Mouse (Mus musculus) liver, adult 2 months (tissue): Measurements from ENCODE around the gene Kcng4. TPM values are rescaled to one million over a fixed set of nuclear protein-coding genes. Genes with fewer than 3 reads are reported as not detected.

Experiments
- DNase-seq: peaks from one replicate; pipeline ENCODE4 v3.0.0-alpha.2; 2011; ENCODE audit warnings: low read depth, low spot score; ENCODE audit errors: extremely low read depth
- H3K27ac ChIP-seq: fragments of 200-500 bp; replicated peaks from 2 replicates; pipeline ENCODE4 v1.5.1; 2012; ENCODE audit warnings: low read depth, mild to moderate bottlenecking, control low read depth, inconsistent platforms, low read length; ENCODE audit not compliant: insufficient read depth
- H3K27me3 ChIP-seq: fragments of 200-500 bp; 2 replicates; pipeline ENCODE4 v1.6.1; 2012; ENCODE audit warnings: mild to moderate bottlenecking, moderate library complexity, low read length, inconsistent platforms; ENCODE audit not compliant: control insufficient read depth, insufficient read depth
- H3K36me3 ChIP-seq: fragments of 200-500 bp; 2 replicates; pipeline ENCODE4 v1.6.1; 2012; ENCODE audit warnings: low read length, inconsistent platforms; ENCODE audit not compliant: control insufficient read depth, insufficient read depth
- H3K4me1 ChIP-seq: fragments of 200-500 bp; 2 replicates; pipeline ENCODE4 v1.6.1; 2011; ENCODE audit warnings: low read length; ENCODE audit not compliant: control insufficient read depth, insufficient read depth
- H3K4me3 ChIP-seq: fragments of 200-500 bp; 2 replicates; pipeline ENCODE4 v1.5.1; 2011; ENCODE audit warnings: low read depth, mild to moderate bottlenecking, control low read depth, low read length, moderate library complexity; ENCODE audit not compliant: insufficient read depth
- H3K79me2 ChIP-seq: fragments of 200-500 bp; 2 replicates; pipeline ENCODE4 v1.6.1; 2012; ENCODE audit warnings: inconsistent platforms, mild to moderate bottlenecking, low read length, moderate library complexity; ENCODE audit not compliant: control insufficient read depth, insufficient read depth
- H3K9ac ChIP-seq: fragments of 200-500 bp; 2 replicates; pipeline ENCODE4 v1.6.1; 2012; ENCODE audit warnings: low read depth, mild to moderate bottlenecking, control low read depth, inconsistent platforms, low read length
- CTCF ChIP-seq: fragments of 200-500 bp; IDR thresholded peaks from 2 replicates; pipeline ENCODE4 v1.5.1; 2011; ENCODE audit warnings: low read depth, low read length, control low read depth
- POLR2A ChIP-seq: fragments of 200-500 bp; IDR thresholded peaks from 2 replicates; pipeline ENCODE4 v1.6.1; 2011; ENCODE audit warnings: low read length, control low read depth; ENCODE audit not compliant: insufficient read depth; ENCODE audit errors: extremely low read depth
- WGBS: fragments of 180-500 bp; shearing (Covaris S2); methylation state at CpG from one replicate; pipeline ENCODE4 v1.1.7; 2018; 5-methylcytosine and 5-hydroxymethylcytosine counted together
- polyA plus RNA-seq: library from polyadenylated mRNA; depleted of rRNA; stranded (reverse); fragments of >200 nt; gene quantifications from 2 replicates; pipeline ENCODE4 v1.2.3, GENCODE M21; 2012
- total RNA-seq: library from RNA; depleted of rRNA; stranded (reverse); fragments of >200 nt; gene quantifications from 2 replicates; pipeline ENCODE4 v1.2.3, GENCODE M21; 2014

Kcng4 gene
- total and polyA plus RNA-seq, 2 experiments = under 0.01 TPM; not detected in 1

GRCm38 (mm10) chr8:119604996-119605395 is 30.5 kb downstream of the Kcng4 start, which contains the start of gene Taf1c:
Gene Taf1c (minus strand): TSS chr8:119605222.
- H3K36me3 ChIP-seq = no peaks in the 10 kb centered on the region
- H3K4me1 ChIP-seq = peaks cover 6% of the 10 kb centered on the region
- TF ChIP-seq CTCF (peak; percentile 89), POLR2A (0 out of 2 replicates have a peak, but pooled peaks have one; percentile 23)
- H3K27me3 ChIP-seq = no peaks in the 10 kb centered on the region
- H3K9ac ChIP-seq = peak within 1 kb of the TSS; percentile 72
- no peaks in the 10 kb centered on the region for H3K79me2 ChIP-seq
- under 1% methylated on average over 23 of the region's 23 CpGs for WGBS
- H3K27ac ChIP-seq = peak within 1 kb of the TSS; percentile 35
- peak; percentile 93 for DNase-seq
- peak within 1 kb of the TSS; percentile 69 for H3K4me3 ChIP-seq

DNA sequence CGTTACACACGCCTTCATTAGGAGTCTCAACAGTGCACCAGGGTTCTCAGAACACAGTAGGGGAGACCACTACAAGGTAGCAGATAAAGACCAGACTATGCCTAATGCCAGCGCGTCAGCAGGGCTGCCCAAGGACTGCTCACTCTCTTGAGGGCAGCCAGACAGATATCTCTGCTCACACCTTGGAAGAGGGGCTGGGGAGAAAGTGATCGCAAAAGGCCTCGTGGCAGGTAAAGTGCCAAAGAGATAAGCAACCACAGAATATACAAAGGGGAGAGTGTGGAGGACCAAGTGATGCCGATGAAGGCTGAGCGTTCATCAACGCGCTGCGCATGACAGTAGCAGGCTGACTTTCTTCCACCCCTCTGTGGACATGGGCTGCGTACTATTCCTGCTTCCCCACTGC is 31.1 kb downstream of the Kcng4 start:
- H3K4me1 ChIP-seq = peaks cover 6% of the 10 kb centered on the region
- TF ChIP-seq CTCF = no peak
- TF ChIP-seq POLR2A = no peak
- peak overlapping the region; percentile 72 for H3K9ac ChIP-seq
- peak; percentile 10 for DNase-seq
- H3K27ac ChIP-seq = peak overlapping the region; percentile 35
- peak overlapping the region; percentile 69 for H3K4me3 ChIP-seq
- H3K79me2 ChIP-seq = no peaks in the 10 kb centered on the region
- 25% methylated on average over 12 of the region's 12 CpGs for WGBS
- H3K27me3 ChIP-seq = no peaks in the 10 kb centered on the region
- H3K36me3 ChIP-seq = no peaks in the 10 kb centered on the region

DNA sequence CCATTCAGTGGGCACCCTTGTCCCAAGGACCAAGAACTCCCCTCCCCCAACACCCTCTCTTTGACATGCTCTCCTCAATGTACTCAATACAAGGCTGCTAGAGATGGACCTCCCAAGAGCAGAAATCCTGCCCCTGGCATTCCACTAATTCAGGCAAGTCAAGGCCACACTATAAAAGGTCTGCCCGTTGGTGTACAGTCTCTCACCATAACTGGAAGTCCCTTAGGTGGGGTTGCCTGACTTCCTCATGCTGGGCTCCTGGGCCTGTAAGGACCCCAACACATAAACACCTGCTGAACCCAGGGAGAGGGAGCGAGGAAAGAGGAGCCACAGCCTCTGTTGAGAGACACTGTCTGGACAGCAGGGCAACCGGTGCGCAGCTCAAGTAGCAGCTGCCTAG is 31.7 kb downstream of the Kcng4 start:
- Histone ChIP-seq H3K27ac (no peak overlapping the region), H3K79me2 (no peaks in the 10 kb centered on the region), H3K4me1 (peaks cover 6% of the 10 kb centered on the region), H3K4me3 (no peak overlapping the region), H3K36me3 (no peaks in the 10 kb centered on the region), H3K27me3 (no peaks in the 10 kb centered on the region), H3K9ac (no peak overlapping the region)
- DNase-seq = no peak
- 94% methylated on average over 4 of the region's 4 CpGs for WGBS
- TF ChIP-seq POLR2A (no peak), CTCF (no peak)

- TF ChIP-seq CTCF = no peak
- Histone ChIP-seq H3K9ac (no peak overlapping the region), H3K79me2 (no peaks in the 10 kb centered on the region), H3K27me3 (no peaks in the 10 kb centered on the region), H3K27ac (no peak overlapping the region), H3K4me3 (no peak overlapping the region), H3K36me3 (no peaks in the 10 kb centered on the region), H3K4me1 (0 out of 2 replicates have a peak, but pooled peaks cover 2% of the 10 kb centered on the region)
- DNase-seq = no peak
- WGBS = 77% methylated on average over 7 of the region's 7 CpGs
Measured at GRCm38 (mm10) chr8:119591456-119591855, 44.0 kb downstream of the Kcng4 start.

DNA sequence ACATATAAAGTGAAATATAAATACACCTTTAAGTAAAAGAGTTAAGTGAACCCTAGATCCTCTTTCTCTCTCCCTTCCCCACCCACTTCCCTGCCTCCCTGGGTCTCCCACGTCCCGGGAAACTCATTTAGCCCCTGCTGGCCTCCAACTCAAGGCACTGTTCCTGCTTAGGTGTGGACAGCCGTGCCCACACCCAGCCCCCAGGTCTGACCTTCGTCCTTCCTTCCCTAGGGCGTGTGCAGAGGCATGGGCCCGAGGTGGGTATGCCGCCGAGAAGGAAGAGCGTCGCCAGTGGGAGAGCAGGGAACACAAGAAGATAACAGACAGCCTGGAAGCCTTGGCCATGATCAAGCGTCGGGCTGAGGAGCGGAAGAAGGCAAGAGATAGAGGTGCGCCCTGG is 45.1 kb downstream of the Kcng4 start:
- no peak for DNase-seq
- no peaks in the 10 kb centered on the region for H3K79me2 ChIP-seq
- 72% methylated on average over 14 of the region's 14 CpGs for WGBS
- H3K36me3 ChIP-seq = no peaks in the 10 kb centered on the region
- H3K9ac ChIP-seq = no peak overlapping the region
- H3K4me1 ChIP-seq = 0 out of 2 replicates have a peak, but pooled peaks cover 2% of the 10 kb centered on the region
- TF ChIP-seq POLR2A = no peak
- H3K27me3 ChIP-seq = no peaks in the 10 kb centered on the region
- no peak overlapping the region for H3K27ac ChIP-seq
- H3K4me3 ChIP-seq = no peak overlapping the region

GRCm38 (mm10) chr8:119588844-119589243 is 46.6 kb downstream of the Kcng4 start:
- Histone ChIP-seq H3K4me1 (0 out of 2 replicates have a peak, but pooled peaks cover 2% of the 10 kb centered on the region), H3K27ac (no peak overlapping the region), H3K79me2 (no peaks in the 10 kb centered on the region), H3K4me3 (no peak overlapping the region), H3K36me3 (no peaks in the 10 kb centered on the region), H3K9ac (no peak overlapping the region), H3K27me3 (no peaks in the 10 kb centered on the region)
- no peak for TF ChIP-seq CTCF
- no peak for TF ChIP-seq POLR2A
- 70% methylated on average over 10 of the region's 10 CpGs for WGBS
- DNase-seq = no peak
